Mouse (Mus musculus) spleen, adult 2 months (tissue): ENCODE data around the gene Hic1. TPM values are rescaled to one million over a fixed set of nuclear protein-coding genes. Genes with fewer than 3 reads are reported as not detected.

Experiments used
- DNase-seq, 2 experiments: peaks; one replicate each; pipeline versions ENCODE4 v3.0.0 to v3.0.0-alpha.2; 2012 to 2021; ENCODE audit warnings: low spot score in 2 of 2, low read depth in 1 of 2
- H3K27ac ChIP-seq: fragments of 200-500 bp; 2 replicates; pipeline ENCODE4 v1.5.1; 2012; ENCODE audit warnings: low read length, inconsistent platforms; ENCODE audit not compliant: insufficient read depth
- H3K27me3 ChIP-seq: fragments of 200-500 bp; 2 replicates; pipeline ENCODE4 v1.6.1; 2012; ENCODE audit warnings: mild to moderate bottlenecking, moderate library complexity, low read length, inconsistent platforms; ENCODE audit not compliant: control insufficient read depth, insufficient read depth
- H3K36me3 ChIP-seq: fragments of 200-500 bp; 2 replicates; pipeline ENCODE4 v1.6.1; 2012; ENCODE audit warnings: mild to moderate bottlenecking, low read length, inconsistent platforms; ENCODE audit not compliant: control insufficient read depth, insufficient read depth
- H3K4me1 ChIP-seq: fragments of 200-500 bp; 2 replicates; pipeline ENCODE4 v1.6.1; 2011; ENCODE audit warnings: inconsistent platforms; ENCODE audit not compliant: control insufficient read depth, insufficient read depth, insufficient read length
- H3K4me3 ChIP-seq: fragments of 200-500 bp; 2 replicates; pipeline ENCODE4 v1.5.1; 2011; ENCODE audit warnings: mild to moderate bottlenecking, inconsistent platforms; ENCODE audit not compliant: insufficient read depth, insufficient read length; ENCODE audit errors: extremely low read depth
- CTCF ChIP-seq: fragments of 200-500 bp; IDR thresholded peaks from 2 replicates; pipeline ENCODE4 v1.5.1; 2011; ENCODE audit warnings: mild to moderate bottlenecking, inconsistent platforms; ENCODE audit not compliant: insufficient read depth, insufficient read length, insufficient replicate concordance; ENCODE audit errors: extremely low read depth
- POLR2A ChIP-seq: fragments of 200-500 bp; IDR thresholded peaks from 2 replicates; pipeline ENCODE4 v1.6.1; 2011; ENCODE audit warnings: low read depth, low read length, inconsistent platforms
- WGBS: fragments of 180-500 bp; shearing (Covaris S2); methylation state at CpG from one replicate; pipeline ENCODE4 v1.1.7; 2018; 5-methylcytosine and 5-hydroxymethylcytosine counted together
- polyA plus RNA-seq: library from polyadenylated mRNA; depleted of rRNA; stranded (reverse); fragments of >200 nt; gene quantifications from 2 replicates; pipeline ENCODE4 v1.2.3, GENCODE M21; 2012

Hic1 gene
- polyA plus RNA-seq, 1 experiment, result 9.2 TPM

- Histone ChIP-seq H3K27ac (no peak overlapping the region), H3K4me3 (peak overlapping the region; percentile 54), H3K36me3 (no peaks in the 10 kb centered on the region; the same call in 1 of the 2 replicates), H3K27me3 (peaks cover 30% of the 10 kb centered on the region), H3K4me1 (peaks cover 39% of the 10 kb centered on the region)
- no peak for DNase-seq
- TF ChIP-seq POLR2A (no peak), CTCF (no peak)
- WGBS, result under 1% methylated on average over 74 of the region's 75 CpGs
These were observed 3.1 kb upstream of the Hic1 start for GRCm38 (mm10) chr11:75172151-75173094.

- DNase-seq, result no peak
- TF ChIP-seq POLR2A, result no peak
- TF ChIP-seq CTCF, result no peak
- H3K27me3 ChIP-seq, result peaks cover 38% of the 10 kb centered on the region
- peaks cover 50% of the 10 kb centered on the region for H3K4me1 ChIP-seq
- WGBS, result 12% methylated on average over 17 of the region's 17 CpGs
- no peaks in the 10 kb centered on the region for H3K36me3 ChIP-seq
- H3K4me3 ChIP-seq, result no peak overlapping the region
- H3K27ac ChIP-seq, result no peak overlapping the region
These were observed 2.0 kb upstream of the Hic1 start for GRCm38 (mm10) chr11:75171186-75171865.

GRCm38 (mm10) chr11:75170136-75170751 lies 925 bp upstream of the Hic1 start:
- Histone ChIP-seq H3K27ac (no peak overlapping the region), H3K27me3 (peaks cover 45% of the 10 kb centered on the region), H3K36me3 (no peaks in the 10 kb centered on the region), H3K4me3 (peak overlapping the region; percentile 39), H3K4me1 (peaks cover 58% of the 10 kb centered on the region)
- TF ChIP-seq POLR2A (no peak), CTCF (peak; percentile 65; the same call in 1 of the 2 replicates)
- DNase-seq, result peak; percentile 78 to 88
- WGBS, result under 1% methylated on average over 38 of the region's 38 CpGs

GRCm38 (mm10) chr11:75168590-75169361 lies 543 bp downstream of the Hic1 start:
- H3K4me3 ChIP-seq, result peak overlapping the region; percentile 51
- 0 out of 2 replicates have a peak, but pooled peaks cover 1% of the 10 kb centered on the region for H3K36me3 ChIP-seq
- H3K27ac ChIP-seq, result peak overlapping the region; percentile 41
- under 1% methylated on average over 77 of the region's 83 CpGs for WGBS
- DNase-seq, result peak in 1 of 2 experiments; percentile 80
- TF ChIP-seq POLR2A (no peak), CTCF (peak; percentile 89)
- H3K27me3 ChIP-seq, result peaks cover 46% of the 10 kb centered on the region
- H3K4me1 ChIP-seq, result peaks cover 57% of the 10 kb centered on the region

- DNase-seq, result peak in 1 of 2 experiments; percentile 24
- H3K4me1 ChIP-seq, result peaks cover 48% of the 10 kb centered on the region
- 9% methylated on average over 47 of the region's 63 CpGs for whole genome bisulfite sequencing
- H3K36me3 ChIP-seq, result peaks cover 3% of the 10 kb centered on the region; the same call in 1 of the 2 replicates
- H3K4me3 ChIP-seq, result peak overlapping the region; percentile 51; the same call in 1 of the 2 replicates
- H3K27ac ChIP-seq, result peak overlapping the region; percentile 53
- no peak for TF ChIP-seq POLR2A
- TF ChIP-seq CTCF, result no peak
- H3K27me3 ChIP-seq, result peaks cover 42% of the 10 kb centered on the region
These were observed 1.4 kb downstream of the Hic1 start for GRCm38 (mm10) chr11:75167643-75168589.
